Mouse (Mus musculus) stomach, postnatal 0 days (tissue): ENCODE results near the gene Recql5. TPM values are rescaled to one million over a fixed set of nuclear protein-coding genes. Genes with fewer than 3 reads are reported as not detected.

Experiments
- ATAC-seq: fragments of 200-750 bp; cut with Nextera tagmentation; 2 replicates; pipeline ENCODE4 v1.8.0; 2017; ENCODE audit not compliant: low FRiP score, low TSS enrichment
- DNase-seq: peaks from one replicate; pipeline ENCODE4 v3.0.0-alpha.2; 2016; ENCODE audit warnings: low spot score
- H3K27ac ChIP-seq: fragments of 300-500 bp; sonication (generic); replicated peaks from 2 replicates; pipeline ENCODE4 v1.5.1; 2014; ENCODE audit warnings: mild to moderate bottlenecking, control low read depth
- H3K27me3 ChIP-seq: fragments of 300-500 bp; sonication (generic); 2 replicates; pipeline ENCODE4 v1.6.1; 2014; ENCODE audit warnings: low read length; ENCODE audit not compliant: control insufficient read depth, insufficient read depth
- H3K36me3 ChIP-seq: fragments of 300-500 bp; sonication (generic); 2 replicates; pipeline ENCODE4 v1.6.1; 2014; ENCODE audit warnings: low read length, mixed read lengths; ENCODE audit not compliant: control insufficient read depth, insufficient read depth
- H3K4me1 ChIP-seq: fragments of 300-500 bp; sonication (generic); replicated peaks from 2 replicates; pipeline ENCODE4 v1.6.1; 2014; ENCODE audit warnings: antibody characterized with exemption; ENCODE audit not compliant: control insufficient read depth, insufficient read depth
- H3K4me2 ChIP-seq: fragments of 300-500 bp; sonication (generic); replicated peaks from 2 replicates; pipeline ENCODE4 v1.6.1; 2014; ENCODE audit warnings: low read depth, mild to moderate bottlenecking, control low read depth, moderate library complexity
- H3K4me3 ChIP-seq: fragments of 300-500 bp; sonication (generic); 2 replicates; pipeline ENCODE4 v1.5.1; 2014; ENCODE audit warnings: low read depth, low read length, control low read depth
- H3K9ac ChIP-seq: fragments of 300-500 bp; sonication (generic); 2 replicates; pipeline ENCODE4 v1.6.1; 2014; ENCODE audit warnings: mild to moderate bottlenecking, low read length, control low read depth, mixed read lengths
- H3K9me3 ChIP-seq: fragments of 300-500 bp; sonication (generic); 2 replicates; pipeline ENCODE4 v1.6.1; 2016; ENCODE audit warnings: low read length; ENCODE audit not compliant: control insufficient read depth
- CTCF ChIP-seq: IDR thresholded peaks from 2 replicates; pipeline ENCODE4 v1.5.1; 2016; ENCODE audit warnings: antibody characterized with exemption, low read depth, mild to moderate bottlenecking, moderate library complexity
- EP300 ChIP-seq: optimal IDR thresholded peaks from 2 replicates; pipeline ENCODE3; 2016; ENCODE audit warnings: antibody characterized with exemption
- WGBS: fragments of 180-500 bp; shearing (Covaris S2); extraction: QIAGEN DNeasy Blood & Tissue Kit; methylation state at CpG from one replicate; pipeline ENCODE4 v1.1.7; 2014; 5-methylcytosine and 5-hydroxymethylcytosine counted together
- polyA plus RNA-seq: library from polyadenylated mRNA; unstranded; fragments of >200 nt; fragmentation: Nextera tagmentation; extraction: Ambion mirVana; gene quantifications from 2 replicates; pipeline ENCODE4 v1.2.1, GENCODE M21; 2015

Recql5 gene
- polyA plus RNA-seq, 1 experiment from 2014 or later, result 7.2 TPM

GRCm38 (mm10) chr11:115904956-115905790, 28.1 kb downstream of the Recql5 start:
- no peaks in the 10 kb centered on the region for H3K9me3 ChIP-seq
- no peaks in the 10 kb centered on the region for H3K36me3 ChIP-seq
- peaks cover 15% of the 10 kb centered on the region for H3K4me1 ChIP-seq
- WGBS, result 53% methylated on average over 16 of the region's 16 CpGs
- H3K27ac ChIP-seq, result peak overlapping the region; percentile 90
- ATAC-seq, result peak; percentile 21
- H3K9ac ChIP-seq, result peak overlapping the region; percentile 28
- peak; percentile 68 for DNase-seq
- peak; percentile 39 for TF ChIP-seq CTCF
- TF ChIP-seq EP300, result no peak
- H3K4me3 ChIP-seq, result no peak overlapping the region
- H3K4me2 ChIP-seq, result peak overlapping the region; percentile 25; the same call in 1 of the 2 replicates
- no peaks in the 10 kb centered on the region for H3K27me3 ChIP-seq

DNA sequence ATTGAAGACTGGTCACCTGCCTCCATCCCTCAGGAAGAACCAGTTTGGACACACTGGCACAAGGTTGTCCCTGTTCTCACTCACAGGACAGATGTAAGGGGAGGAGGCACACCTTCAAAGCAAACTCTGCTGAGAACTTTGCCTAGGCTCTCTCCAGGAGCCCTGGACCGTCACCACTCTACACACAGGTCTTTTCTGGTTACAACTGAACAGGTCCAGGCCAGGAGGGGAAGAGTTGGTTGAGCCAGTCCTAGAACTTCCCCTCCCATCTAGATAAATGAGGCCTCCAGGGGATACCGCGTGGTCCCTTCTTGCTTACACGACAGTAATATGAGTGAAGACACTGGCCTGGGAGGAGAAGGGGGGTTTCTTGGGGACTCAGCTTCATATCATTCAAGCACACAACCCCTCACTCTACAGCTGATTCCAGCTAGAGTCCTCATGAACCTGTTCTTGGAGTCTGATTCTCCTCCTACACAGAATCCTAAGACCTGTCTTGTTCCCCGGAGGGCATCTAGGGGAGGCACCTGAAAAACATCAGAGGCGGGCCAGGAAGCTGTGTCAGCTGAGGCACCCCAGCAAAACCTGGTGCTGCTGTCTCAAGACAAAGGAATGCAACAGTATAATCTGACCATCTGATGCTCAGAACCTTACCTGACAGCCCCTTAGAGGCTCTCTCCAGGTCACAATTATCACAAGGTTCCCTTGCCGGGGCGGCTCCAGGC, 28.9 kb downstream of the Recql5 start:
- H3K4me2 ChIP-seq, result peak overlapping the region; percentile 19; the same call in 1 of the 2 replicates
- H3K9ac ChIP-seq, result peak overlapping the region; percentile 28; the same call in 1 of the 2 replicates
- H3K4me1 ChIP-seq, result peaks cover 19% of the 10 kb centered on the region
- H3K4me3 ChIP-seq, result no peak overlapping the region
- TF ChIP-seq CTCF, result no peak
- no peak for TF ChIP-seq EP300
- H3K27ac ChIP-seq, result peak overlapping the region; percentile 90
- H3K27me3 ChIP-seq, result no peaks in the 10 kb centered on the region
- WGBS, result 52% methylated on average over 8 of the region's 8 CpGs
- no peaks in the 10 kb centered on the region for H3K36me3 ChIP-seq
- no peaks in the 10 kb centered on the region for H3K9me3 ChIP-seq
- DNase-seq (peak; percentile 40), ATAC-seq (peak; percentile 42)

DNA sequence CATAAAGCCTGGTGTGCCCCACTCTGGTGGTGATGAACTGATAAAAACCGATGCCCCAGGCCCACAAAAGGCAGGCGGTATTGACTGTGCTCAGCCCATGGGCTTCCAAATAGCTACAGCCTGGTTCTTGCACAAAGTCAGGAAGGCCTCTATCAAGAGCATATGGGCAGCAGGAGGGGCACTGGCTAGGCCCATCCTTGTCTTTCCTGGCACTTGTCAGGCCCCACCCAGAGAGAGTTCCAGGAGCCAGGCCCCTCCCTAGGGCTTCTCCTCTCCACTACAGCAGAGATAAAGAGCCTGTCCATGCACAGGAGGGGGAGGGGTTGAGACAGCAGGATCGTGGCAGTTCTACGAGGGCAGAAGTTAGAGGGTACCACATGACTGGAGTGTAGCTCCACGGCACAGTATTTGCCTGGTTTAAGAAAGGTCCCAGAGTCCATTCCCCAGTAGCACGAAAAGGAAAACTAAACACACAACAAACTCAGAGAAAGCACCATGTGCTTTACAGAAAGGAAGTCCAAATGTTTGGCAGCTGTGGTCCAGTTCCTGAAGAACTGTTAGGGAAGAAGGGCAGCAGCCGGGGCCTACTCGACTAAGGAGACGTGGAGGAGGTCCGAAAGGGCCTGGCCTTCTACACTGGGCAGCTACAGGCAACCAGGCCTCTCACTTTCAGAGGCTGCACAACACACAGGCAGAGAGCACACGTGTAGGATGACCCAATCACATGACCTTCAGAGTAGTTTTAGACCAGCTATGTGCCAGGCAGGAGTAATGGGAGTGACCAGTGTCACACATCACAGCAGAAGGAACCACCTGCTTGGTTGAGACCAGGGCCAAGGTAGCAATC, 29.7 kb downstream of the Recql5 start:
- H3K4me2 ChIP-seq, result 0 out of 2 replicates have a peak overlapping the region, but pooled peaks have one; percentile 5
- H3K36me3 ChIP-seq, result no peaks in the 10 kb centered on the region
- H3K4me1 ChIP-seq, result peaks cover 21% of the 10 kb centered on the region
- TF ChIP-seq EP300, result no peak
- no peak for TF ChIP-seq CTCF
- no peaks in the 10 kb centered on the region for H3K9me3 ChIP-seq
- 0 out of 2 replicates have a peak overlapping the region, but pooled peaks have one; percentile 8 for H3K9ac ChIP-seq
- ATAC-seq, result peak; percentile 9; the same call in 1 of the 2 replicates
- no peak overlapping the region for H3K4me3 ChIP-seq
- H3K27me3 ChIP-seq, result no peaks in the 10 kb centered on the region
- peak overlapping the region; percentile 90 for H3K27ac ChIP-seq
- DNase-seq, result peak; percentile 43
- WGBS, result 51% methylated on average over 11 of the region's 11 CpGs

DNA sequence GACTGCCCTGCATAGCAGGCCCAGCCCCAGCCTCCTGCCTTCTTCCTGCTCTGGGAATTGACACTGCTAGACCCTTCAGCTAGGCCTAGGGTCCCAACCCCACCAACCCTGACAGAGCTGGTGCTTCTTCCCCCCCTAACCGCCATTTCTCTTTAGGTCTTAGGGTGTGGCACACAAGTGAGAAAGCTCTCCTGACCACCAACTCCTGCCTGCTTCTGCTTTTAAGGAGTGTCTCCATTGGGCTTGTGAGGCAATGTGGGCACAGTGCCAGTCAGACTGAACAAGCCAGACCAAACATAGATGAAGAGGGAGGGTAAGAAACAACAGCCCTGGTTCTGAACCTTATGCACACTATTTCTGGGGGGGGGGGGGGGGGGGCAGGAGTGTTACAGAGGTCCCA, 30.4 kb downstream of the Recql5 start:
- peaks cover 21% of the 10 kb centered on the region for H3K4me1 ChIP-seq
- DNase-seq, result peak; percentile 85

DNA sequence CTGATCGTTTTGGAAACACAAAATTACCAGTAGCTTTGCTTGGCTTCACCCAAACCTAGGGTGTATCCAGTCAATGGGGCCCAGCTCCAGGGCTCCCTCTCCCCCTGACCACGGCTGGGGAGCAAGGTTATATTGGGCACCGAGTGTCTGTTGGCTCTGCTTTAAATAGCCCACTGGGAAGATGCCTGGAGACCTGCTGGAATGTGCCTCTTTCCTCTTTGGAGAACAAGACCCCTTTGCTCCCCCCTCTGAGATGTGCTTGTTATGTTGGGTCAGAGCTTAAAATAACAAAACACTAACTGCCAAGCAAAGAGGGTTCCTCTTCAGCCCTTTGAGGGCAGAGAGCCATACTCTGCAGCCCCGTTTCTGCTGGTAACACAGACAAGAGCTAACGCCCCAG, 31.1 kb downstream of the Recql5 start:
- no peaks in the 10 kb centered on the region for H3K36me3 ChIP-seq
- H3K4me2 ChIP-seq, result no peak overlapping the region
- H3K27ac ChIP-seq, result peak overlapping the region; percentile 65; the same call in 1 of the 2 replicates
- TF ChIP-seq CTCF, result no peak
- no peak for TF ChIP-seq EP300
- H3K9ac ChIP-seq, result no peak overlapping the region
- no peaks in the 10 kb centered on the region for H3K27me3 ChIP-seq
- WGBS, result 72% methylated on average over 5 of the region's 5 CpGs
- ATAC-seq, result no peak
- no peaks in the 10 kb centered on the region for H3K9me3 ChIP-seq
- H3K4me1 ChIP-seq, result peaks cover 21% of the 10 kb centered on the region
- no peak overlapping the region for H3K4me3 ChIP-seq
- DNase-seq, result no peak

More for the DNA sequence above, 30.4 kb downstream of the Recql5 start:
- no peak for TF ChIP-seq CTCF
- no peak for TF ChIP-seq EP300
- Histone ChIP-seq H3K9me3 (no peaks in the 10 kb centered on the region), H3K27ac (peak overlapping the region; percentile 90), H3K4me2 (no peak overlapping the region), H3K9ac (no peak overlapping the region; the same call in 1 of the 2 replicates), H3K4me3 (no peak overlapping the region), H3K27me3 (no peaks in the 10 kb centered on the region), H3K36me3 (no peaks in the 10 kb centered on the region)
- ATAC-seq, result peak; percentile 13; the same call in 1 of the 2 replicates
- WGBS, result 67% methylated on average over 1 of the region's 1 CpGs
